Mouse (Mus musculus) left cerebral cortex, adult 18-20 months (tissue): ENCODE measurements around the gene Tnpo1. TPM values are rescaled to one million over a fixed set of nuclear protein-coding genes. Genes with fewer than 3 reads are reported as not detected.
"Not testable (repeated sequence)": the region's sequence is repeated elsewhere in the genome, so short reads cannot be mapped to it uniquely, and the experiment has no call there.

ENCODE experiments used
- DNase-seq, 2 experiments: peaks; one replicate each; pipeline ENCODE4 v3.0.0; 2021 to 2022; ENCODE audit warnings: low spot score in 2 of 2, mixed read lengths in 1 of 2
- total RNA-seq, 2 experiments: library from RNA; stranded (reverse); gene quantifications; 2 replicates each; pipeline ENCODE4 v1.2.3; 2021

Tnpo1 gene
- total RNA-seq, 2 experiments from 2014 or later, result 63.1 to 65.1 TPM

DNA sequence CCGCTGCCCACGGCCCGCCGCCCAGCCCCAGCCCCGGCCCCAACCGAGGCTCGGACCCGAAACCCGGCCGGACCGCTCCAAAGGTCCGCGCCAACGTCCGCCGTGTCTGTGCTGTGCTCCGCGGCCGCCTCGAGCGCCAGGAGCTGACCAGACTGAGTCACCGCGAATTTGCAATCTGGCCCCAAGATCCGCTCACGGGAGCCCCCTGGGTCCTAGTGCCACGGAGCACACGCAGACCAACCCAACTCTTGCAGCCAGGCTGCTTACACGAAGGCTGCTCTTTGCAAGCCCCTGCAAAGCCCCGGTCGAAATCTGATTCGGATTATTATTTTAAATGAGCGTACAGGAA, 35.3 kb downstream of the Tnpo1 start:
- DNase-seq, result peak; percentile 83 to 90

- DNase-seq, result peak; percentile 39 to 60
These were observed 35.9 kb downstream of the Tnpo1 start for GRCm38 (mm10) chr13:98890137-98890870.

DNA sequence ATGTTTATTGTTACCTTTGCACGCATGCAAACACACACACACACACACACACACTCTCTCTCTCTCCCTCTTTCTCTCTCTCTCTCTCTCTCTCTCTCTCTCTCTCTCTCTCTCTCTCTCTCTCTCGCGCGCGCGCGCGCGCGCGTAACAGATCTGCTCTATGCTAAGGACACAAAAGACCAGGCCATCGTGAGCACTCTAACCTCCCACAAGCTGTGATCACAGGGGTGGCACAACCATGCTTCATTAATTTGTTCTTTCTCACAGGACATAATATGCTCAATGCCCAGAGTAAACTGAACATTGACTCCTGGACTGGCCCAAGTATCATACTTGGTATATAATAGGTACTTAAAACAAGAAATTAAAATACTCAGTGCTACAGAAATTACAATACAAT, 37.0 kb downstream of the Tnpo1 start:
- DNase-seq, result no peak

- DNase-seq, result no peak
These were observed 42.4 kb downstream of the Tnpo1 start for GRCm38 (mm10) chr13:98883774-98884173.

DNA sequence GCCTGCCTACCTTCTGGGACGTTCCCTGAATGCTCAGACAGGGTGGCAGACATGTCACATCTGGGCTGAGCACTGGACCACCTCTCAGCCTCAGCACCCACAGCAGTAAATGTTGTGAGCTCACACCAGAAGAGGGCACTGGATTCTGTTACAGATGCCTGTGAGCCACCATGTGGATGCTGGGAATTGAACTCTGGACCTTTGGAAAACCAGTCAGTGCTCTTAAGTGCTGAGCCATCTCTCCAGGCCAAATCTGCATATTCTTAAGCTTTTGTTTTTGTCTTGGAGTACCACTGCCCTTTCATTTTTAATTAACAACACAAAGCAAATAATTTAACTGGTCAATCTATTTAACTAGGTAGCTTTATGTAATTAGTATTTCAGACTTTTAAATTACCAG, 44.2 kb downstream of the Tnpo1 start:
- DNase-seq, result no peak

DNA sequence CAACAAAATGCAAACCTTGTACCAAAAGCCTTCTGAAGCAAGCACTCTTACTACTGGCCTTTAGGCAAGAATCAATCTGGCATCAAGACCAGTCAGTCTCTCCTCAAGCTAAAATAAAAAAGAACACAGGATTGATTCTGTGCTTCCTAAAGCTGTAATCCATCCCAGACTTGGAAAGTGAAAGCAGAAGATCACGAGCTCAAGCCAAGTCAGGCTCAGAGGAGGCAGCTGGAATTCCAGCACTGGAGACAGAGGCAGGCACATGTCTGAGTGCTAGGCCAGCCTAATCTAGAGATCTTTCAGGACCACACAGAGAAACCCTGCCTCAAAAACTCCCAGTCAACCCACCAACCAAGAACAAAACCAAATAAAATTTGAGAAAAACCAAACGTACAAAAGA, 45.8 kb downstream of the Tnpo1 start:
- no peak for DNase-seq

GRCm38 (mm10) chr13:98879422-98879821, 46.8 kb downstream of the Tnpo1 start:
- DNase-seq, result no peak

DNA sequence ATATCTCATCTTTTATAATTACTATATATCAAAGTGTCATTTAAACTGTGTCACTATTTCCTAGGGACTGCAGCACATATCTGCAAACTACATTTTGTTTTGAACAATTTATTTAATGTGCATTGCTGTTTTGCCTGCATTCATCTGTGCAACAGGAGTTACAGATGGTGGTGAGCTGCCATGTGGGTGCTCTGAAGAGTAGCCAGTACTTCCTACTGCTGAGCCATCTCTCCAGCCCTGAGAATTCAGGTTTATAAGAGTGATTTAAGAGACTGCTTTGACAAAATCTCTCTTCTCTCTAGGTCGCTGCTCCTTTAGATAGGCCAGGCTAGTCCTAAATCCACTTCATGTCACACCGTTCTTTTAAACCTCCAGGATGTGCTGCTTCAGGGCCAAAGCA, 49.0 kb downstream of the Tnpo1 start:
- no peak for DNase-seq

- no peak for DNase-seq
These were observed 51.5 kb downstream of the Tnpo1 start for GRCm38 (mm10) chr13:98874727-98875126.

DNA sequence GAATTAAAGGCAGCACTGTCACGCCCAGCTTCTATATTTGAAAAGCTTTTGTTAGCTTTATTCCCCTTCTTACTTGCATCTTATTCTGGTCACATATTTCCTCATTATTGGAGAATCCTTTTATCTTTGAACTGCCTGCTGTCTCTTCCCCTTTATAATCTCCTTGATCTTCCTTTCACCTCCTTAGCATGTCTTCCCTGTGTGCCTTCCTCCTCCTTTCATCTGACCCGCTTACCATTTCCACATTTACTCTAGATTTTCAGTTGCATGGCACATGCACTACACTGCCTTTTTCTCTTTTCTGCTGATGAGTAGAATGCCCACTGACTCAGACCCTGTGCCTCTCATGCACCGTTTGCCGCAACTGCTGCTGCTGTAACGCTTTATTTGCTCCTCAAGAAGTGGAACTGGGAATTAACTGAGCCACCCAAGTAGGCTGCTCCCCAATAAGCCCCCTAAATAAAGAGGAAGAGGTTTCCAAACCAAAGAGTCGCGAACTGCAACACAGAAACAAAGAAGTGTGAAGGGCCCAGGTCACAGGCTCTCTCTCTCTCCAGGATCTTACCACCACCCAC, 53.8 kb downstream of the Tnpo1 start:
- no peak for DNase-seq

DNA sequence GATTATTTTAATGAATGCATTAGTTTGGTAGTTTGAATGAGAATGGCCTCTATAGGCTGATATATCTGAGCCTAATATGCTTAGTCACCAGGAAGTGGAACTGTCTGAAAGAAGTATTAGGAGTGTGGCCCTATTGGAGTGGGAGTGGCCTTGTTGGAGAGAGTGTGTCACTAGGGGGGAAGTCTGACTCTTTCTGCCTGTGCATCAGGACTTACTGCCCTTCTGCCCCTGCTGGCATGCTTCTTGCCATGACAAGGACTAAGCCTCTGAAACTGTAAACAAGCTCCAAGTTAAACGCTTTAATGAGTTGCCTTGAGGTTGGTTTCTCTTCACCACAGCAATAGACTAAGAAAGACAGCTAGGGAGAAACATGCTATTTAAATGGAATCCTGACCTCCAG, 54.9 kb downstream of the Tnpo1 start:
- no peak for DNase-seq

DNA sequence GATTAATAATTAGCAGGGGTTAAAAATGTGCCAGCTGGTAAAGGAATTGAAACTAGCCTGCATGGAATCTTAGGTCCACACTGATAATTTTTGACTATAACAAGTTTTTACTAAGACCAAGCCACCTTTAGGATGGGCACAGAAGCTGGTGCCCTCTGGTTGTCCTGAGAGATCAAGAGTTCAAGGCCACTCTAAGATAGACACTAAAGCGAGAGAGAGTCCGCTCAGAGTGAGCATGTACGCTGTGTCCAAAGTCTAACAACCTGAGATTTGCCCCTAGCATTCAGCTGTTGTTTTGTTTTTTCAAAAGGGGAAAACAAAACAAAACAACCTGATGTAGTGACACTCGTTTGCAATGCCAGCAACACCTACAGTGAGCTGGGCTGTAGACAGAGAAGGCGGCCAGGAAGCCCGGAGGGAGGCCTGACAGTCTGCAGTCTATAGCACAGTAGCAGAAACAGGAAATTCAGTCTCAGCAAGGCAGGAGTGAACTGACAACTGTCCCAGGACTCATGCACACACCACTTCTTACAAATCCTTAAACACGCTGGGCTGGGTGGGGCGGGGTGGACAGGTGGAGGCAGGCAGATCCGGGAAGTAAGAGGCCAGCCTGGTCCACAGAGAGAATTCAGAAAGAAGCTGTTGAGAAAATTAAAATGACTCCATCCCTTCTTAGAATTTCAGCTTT, 57.8 kb downstream of the Tnpo1 start:
- DNase-seq, result no peak

- peak; percentile 48 to 49 for DNase-seq
These were observed 58.4 kb downstream of the Tnpo1 start for GRCm38 (mm10) chr13:98867810-98868209.

GRCm38 (mm10) chr13:98855291-98855690, 70.9 kb downstream of the Tnpo1 start:
- DNase-seq, result no peak

GRCm38 (mm10) chr13:98845794-98846193, 80.4 kb downstream of the Tnpo1 start:
- no peak for DNase-seq

DNA sequence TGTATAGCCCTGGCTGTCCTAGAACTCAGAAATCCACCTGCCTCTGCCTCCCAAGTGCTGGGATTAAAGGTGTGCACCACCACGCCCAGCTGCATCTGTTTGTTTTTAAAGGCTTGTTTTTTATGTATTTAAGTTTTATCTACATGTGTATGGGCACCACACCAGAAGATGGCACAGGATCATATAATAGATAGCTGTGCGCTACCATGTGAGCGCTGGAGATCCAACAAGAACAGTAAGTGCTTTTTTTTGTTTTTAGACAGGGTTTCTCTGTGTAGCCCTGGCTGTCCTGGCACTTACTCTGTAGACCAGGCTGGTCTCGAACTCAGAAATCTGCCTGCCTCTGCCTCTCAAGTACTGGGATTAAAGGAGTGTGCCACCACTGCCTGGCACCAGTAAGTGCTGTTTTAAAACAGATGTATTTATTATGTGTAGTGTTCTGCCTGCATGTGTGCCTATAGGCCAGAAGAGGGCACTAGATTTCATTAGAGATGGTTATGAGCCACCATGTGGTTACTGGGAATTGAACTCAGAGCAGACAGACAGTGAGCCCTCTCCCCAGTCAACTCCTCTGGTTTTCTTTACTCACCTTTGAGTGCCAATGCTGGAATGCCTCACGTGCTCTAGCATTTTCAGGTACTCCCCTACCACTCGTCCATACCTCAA, 89.6 kb downstream of the Tnpo1 start:
- no peak for DNase-seq

GRCm38 (mm10) chr13:98835740-98836139, 90.4 kb downstream of the Tnpo1 start:
- no peak for DNase-seq

DNA sequence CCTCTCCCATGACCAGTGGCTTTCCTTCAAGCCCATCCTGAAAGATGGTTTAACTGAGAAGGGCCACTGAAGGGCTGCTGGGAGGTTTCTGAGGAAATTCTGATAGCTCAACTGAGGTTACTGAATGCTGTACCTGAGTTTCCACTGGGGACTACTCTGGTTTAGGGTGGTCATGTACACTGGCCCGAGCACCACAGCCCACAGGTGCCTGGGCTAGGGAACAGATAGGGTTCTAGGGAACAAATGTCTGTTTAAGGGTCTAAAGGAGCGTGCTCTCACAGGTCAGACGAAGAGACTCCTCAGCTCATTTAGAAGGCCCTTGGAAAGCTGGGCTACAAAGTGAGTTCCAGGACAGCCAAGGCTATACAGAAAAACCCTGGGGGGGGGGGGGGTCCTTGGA, 91.5 kb downstream of the Tnpo1 start:
- no peak for DNase-seq

DNA sequence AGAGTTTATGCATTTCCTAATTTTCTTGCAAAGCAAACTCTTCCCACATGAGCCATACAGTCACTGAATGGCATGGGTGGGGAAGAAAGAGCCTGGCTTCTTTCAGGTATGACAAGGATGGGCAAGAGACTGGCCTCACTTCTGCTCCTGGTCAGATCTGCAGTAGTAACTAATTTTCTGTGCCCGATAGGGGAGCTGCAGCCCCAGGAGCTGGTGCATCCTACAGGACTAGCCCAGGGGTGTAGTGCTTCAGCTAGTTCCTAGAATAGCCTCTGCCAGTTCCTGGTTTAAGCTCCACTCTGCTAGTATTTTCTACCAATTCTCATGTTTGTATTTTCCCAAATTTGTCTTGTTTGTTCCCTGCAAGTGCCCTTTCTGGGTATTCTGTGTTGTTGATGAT, 92.0 kb downstream of the Tnpo1 start:
- DNase-seq, result no peak

GRCm38 (mm10) chr13:98832451-98833450, 93.4 kb downstream of the Tnpo1 start:
- DNase-seq, result no peak

DNA sequence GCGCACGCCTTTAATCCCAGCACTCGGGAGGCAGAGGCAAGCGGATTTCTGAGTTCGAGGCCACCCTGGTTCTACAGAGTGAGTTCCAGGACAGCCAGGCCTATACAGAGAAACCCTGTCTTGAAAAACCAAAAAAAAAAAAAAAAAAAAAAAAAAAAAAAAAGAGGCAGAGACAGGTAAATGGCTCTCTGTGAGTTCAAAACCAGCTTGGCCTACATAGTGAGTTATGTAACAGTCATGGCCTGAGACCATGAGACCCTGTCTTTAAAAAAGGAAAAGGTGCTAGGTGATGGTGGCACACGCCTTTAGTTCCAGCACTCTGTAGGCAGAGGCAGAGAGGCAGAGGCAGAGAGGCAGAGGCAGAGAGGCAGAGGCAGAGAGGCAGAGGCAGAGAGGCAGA, 97.2 kb downstream of the Tnpo1 start:
- DNase-seq, result not testable (repeated sequence)
